Mouse (Mus musculus) cerebellum, adult 9-10 months (tissue): ENCODE measurements around the gene Cfdp1.
A peak's percentile ranks its signal among the peaks of the same experiment; 100 is the strongest.

ENCODE experiments used
- DNase-seq: peaks from one replicate; pipeline ENCODE4 v3.0.0; 2022

The Cfdp1 gene

DNA sequence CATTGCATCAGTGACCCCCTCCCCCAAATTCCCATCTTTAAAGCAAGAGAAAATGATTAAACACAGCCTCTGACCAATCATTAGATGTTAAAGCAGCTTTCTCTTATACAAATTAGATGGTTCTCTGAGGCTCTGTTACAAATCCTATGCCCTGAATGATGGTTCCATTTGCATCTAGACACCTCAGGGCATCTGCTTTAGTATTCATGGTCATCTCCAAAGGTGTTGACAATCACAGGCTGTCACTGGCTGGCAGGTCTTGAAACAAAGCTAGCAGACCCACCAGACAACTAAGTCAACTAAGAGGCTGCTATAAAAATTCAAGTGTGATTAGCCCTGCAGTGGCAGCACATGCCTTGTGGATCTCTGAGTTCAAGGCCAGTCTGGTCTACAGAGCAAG is 64.5 kb downstream of the Cfdp1 start:
- DNase-seq, result no peak

GRCm38 (mm10) chr8:111789200-111789599 is 64.9 kb downstream of the Cfdp1 start:
- DNase-seq, result no peak

GRCm38 (mm10) chr8:111788497-111788896 is 65.6 kb downstream of the Cfdp1 start:
- DNase-seq, result no peak

DNA sequence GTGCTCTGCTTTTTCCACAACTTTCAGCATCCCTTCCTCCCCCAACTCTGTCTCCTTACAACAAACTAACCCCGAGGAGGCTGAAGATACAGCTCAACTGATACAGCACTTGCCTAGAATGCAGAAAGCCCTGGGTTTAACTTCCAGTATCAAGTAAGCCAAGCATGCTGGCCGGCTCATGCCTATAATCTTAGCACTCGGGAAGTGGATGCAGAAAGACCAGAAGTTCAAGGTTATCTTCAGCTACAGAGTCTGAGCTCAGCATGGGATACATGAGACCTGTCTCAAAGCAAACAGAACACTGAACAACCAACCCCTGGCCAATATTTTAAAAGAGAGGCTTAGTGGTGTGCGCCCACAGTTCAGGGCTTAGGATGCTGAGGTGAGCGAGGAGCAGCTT is 66.0 kb downstream of the Cfdp1 start:
- DNase-seq, result no peak

DNA sequence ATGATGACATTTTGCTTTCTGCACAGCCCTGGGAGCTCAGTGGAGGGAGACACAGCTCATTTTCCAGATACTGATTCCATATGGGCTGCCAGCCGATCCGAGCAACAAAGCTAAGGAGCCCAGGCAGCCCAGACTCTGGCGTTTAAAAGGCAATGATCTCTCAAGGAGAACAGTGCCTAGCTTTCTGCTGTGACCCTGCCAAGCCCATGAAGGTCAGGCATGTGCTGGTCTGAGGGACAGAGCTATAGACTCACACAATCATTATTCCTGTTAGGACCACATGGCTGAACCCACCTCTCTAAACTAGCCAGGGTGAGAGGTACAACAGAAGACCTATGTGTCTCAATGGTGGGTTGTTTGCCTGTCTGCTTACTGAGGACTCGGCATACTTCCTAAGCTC is 66.4 kb downstream of the Cfdp1 start:
- no peak for DNase-seq

GRCm38 (mm10) chr8:111786701-111787588 is 67.1 kb downstream of the Cfdp1 start:
- DNase-seq, result no peak

DNA sequence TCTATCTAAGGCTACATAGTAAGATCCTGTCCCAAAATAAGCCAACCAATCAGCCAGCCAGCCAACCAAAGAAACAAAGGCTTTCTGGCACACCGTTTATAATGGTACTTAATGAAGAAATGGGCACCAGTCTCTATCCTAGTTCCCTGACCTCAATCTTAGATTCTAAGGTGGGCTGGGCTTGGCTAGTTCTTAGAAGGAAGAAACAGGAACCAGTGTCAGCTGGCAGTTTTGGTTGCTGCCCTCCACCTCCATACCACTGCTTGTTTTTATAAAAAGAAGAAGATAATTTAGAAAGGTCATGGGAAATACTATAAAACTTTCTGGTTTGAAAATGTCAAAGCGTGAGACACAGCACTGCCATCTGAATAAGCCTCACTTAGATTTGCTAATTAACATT is 68.0 kb downstream of the Cfdp1 start:
- DNase-seq, result no peak

- no peak for DNase-seq
Observed at GRCm38 (mm10) chr8:111782671-111783394, 71.3 kb downstream of the Cfdp1 start.

- DNase-seq, result no peak
Observed at GRCm38 (mm10) chr8:111782161-111782560, 71.9 kb downstream of the Cfdp1 start.

GRCm38 (mm10) chr8:111780697-111781424 is 73.2 kb downstream of the Cfdp1 start:
- no peak for DNase-seq

DNA sequence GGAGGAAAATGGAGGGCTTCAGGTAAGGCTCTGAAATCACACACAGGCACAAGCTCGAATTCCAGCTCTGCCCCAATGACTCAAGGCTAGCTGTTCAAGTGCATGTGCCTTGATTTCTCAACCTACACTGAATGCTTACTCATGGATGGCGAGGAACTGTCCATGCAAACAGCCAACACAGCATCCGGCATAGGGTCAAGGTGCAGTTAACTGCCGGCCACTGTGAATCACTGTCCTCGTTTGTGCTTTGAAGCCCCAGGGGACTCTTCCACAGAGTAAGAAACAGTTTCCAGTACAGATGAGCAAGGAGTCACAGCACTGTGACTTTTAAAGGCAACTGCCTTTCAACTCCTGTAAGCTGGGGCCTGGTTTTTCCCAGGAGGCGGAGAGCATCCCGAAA is 74.4 kb downstream of the Cfdp1 start:
- no peak for DNase-seq

DNA sequence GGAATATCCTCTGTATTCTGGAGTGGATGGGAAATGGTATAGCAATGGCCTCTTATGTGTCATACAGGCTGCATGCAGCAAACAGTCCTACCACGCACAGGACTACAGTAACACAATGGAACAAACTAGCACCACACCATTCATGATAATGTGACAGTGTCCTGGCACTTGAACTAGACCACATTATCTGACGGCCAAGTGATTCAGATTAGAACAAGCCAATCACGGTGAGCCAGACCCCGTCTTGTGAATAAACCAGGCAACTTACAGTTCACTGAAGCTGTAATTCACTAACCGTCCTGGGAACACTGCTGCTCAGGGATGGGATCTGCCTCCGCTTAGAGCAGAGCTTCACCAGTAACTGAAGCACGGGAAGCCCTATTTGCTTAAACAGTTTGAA is 75.3 kb downstream of the Cfdp1 start:
- DNase-seq, result no peak

GRCm38 (mm10) chr8:111776492-111776891 is 77.6 kb downstream of the Cfdp1 start:
- no peak for DNase-seq

- no peak for DNase-seq
Observed at GRCm38 (mm10) chr8:111775766-111776165, 78.3 kb downstream of the Cfdp1 start.

- DNase-seq, result no peak
Observed at GRCm38 (mm10) chr8:111773476-111773875, 80.6 kb downstream of the Cfdp1 start.

DNA sequence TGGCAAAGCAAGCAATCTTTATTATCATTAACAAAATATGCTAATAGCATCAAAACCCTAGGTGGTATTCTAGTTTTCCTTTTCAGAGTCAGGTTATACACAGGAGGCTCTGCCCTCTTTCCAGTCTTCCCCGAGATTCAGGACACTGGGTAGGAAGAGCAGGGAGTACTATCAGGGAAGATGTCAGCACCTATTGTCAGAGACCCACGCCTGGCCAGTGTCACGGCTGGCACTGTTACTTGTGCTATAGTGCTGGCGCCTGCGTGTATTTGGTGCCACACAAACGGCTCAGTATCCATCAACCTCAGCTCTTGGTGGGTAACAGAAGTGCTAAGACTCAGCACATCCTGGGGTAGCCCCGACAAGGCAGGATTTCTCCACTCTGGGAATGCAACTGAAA is 81.0 kb downstream of the Cfdp1 start:
- no peak for DNase-seq

GRCm38 (mm10) chr8:111772083-111772482 is 82.0 kb downstream of the Cfdp1 start:
- DNase-seq, result no peak

- DNase-seq, result no peak
Observed at GRCm38 (mm10) chr8:111771625-111772020, 82.5 kb downstream of the Cfdp1 start.

DNA sequence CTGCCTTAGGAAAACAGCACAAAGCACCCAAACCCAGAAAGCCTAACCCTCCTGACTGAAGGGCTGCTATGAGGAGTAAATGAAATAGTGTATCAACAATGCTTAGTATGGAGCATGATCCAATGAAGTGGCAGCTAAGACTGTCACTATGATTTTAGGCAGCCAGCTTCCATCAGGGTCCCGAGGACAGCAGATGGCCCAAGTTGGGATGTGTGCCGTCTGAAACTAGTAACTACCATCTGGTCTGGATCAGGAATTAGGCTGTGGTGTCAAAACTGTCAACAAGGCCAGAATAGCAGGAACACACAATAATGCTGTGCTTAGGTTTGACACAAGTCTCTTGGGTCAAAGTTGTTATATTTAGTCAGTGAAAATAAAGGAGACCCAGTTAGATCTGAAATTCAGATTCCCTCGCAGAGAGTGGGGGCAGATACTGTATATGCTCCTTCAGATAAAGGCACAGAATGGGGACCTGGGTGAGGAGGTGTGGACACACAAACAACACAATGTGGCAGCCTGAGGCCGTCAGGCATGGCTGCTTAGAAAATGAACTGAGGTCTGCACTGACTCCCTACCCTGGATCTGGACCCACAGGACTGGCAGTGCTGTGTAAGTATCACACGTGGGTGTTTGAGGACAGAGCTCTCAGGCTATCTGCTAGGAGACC is 83.0 kb downstream of the Cfdp1 start:
- DNase-seq, result peak; percentile 48

- no peak for DNase-seq
Observed at GRCm38 (mm10) chr8:111769764-111770428, 84.2 kb downstream of the Cfdp1 start.

DNA sequence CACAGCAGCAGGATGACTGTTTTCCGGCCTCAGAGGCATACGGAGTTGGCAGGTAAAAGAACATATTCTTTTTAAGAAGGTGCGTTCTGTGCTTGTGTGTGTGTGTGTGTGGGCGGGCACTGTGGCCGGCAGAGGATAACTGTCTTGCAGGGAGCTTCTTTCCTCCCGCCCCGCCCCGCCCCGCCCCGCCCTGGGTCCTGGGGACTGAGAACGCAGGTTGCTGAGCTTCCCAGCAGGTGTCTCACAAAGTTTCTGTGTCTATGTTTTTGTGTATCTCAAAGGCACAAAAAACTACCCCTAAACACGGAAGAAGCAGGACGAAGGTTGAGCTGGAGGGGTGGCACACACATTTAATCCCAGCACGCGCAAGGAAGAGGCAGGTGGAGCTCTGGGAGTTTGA is 84.8 kb downstream of the Cfdp1 start:
- no peak for DNase-seq

DNA sequence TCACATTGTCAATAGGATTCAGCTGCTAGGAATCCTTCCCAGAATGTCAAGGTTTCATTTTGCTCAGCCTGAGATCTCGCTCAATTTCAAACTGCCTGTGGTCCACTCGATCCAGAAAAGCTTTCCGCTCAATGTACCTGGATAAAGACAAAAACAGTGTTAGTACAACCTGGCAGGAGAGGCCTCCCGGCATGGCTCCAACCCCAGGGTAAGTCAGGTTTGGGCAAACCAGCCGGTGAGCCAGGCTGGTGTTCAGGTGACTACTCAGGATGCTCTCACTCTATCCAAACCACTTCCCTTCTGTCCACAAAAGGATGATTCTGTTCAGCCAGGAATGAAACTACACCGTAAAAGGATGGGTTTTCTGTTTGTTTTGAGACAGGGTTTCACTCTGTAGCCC is 85.4 kb downstream of the Cfdp1 start:
- no peak for DNase-seq
